13 mouse cellular contexts compared by ENCODE assay signal in the genomic region with DNA sequence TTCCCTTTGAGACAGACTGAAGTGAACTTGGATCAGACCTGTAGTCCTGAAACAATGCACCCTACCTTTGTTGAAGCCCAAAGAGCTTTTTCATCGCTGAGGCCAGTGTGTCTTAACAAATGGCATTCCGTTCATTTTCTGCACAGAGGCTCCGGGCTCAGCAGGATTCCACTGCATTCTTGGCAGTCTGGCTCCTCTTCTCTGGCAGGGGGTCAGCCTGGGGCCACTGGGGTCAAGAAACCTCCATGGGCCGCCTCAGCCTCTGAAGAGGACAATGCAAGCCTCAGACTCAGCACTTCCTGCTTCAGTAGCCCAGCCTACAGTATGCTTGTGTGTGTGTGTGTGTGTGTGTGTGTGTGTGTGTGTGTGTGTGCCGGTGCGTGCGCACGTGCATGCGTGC. TPM values are rescaled to one million over a fixed set of nuclear protein-coding genes. Genes with fewer than 3 reads are reported as not detected.
A peak's percentile ranks its signal among the peaks of the same experiment; 100 is the strongest.
DNase-seq lines count a peak whose midpoint lies in the region; ATAC-seq and TF ChIP-seq lines count a peak whose summit lies in the region.
"Had no signal": no experiment of that assay in that cellular context is flagged by ENCODE, and none has a peak within 500 bp of the region (broad histone marks: within the 10 kb centered on the region; RNA-seq: fewer than 3 reads in every experiment).

No protein-coding gene starts in this region.

- no peak for DNase-seq in hindbrain, postnatal 0 days (ENCODE audit: low spot score)
- no peak for DNase-seq in hindbrain, embryonic 14.5 days (ENCODE audit: low spot score)
- DNase-seq in 3T3-L1 (ENCODE audit: low read depth, low spot score) (peak; percentile 4), R1 (ENCODE audit: low read depth, low spot score) (peak; percentile 54)
- peak; percentile 30 to 35 for DNase-seq in kidney, adult 8-10 months
- DNase-seq in frontal cortex, postnatal 36 days (ENCODE audit: low spot score in 2 of 2), result no peak
- DNase-seq: thymus, postnatal 4 days had no signal

- no peak for TF ChIP-seq CTCF in hindbrain, postnatal 0 days (IDR thresholded peaks at IDR 0.05; ENCODE audit: low read depth)

- 0 out of 2 replicates have a peak, but pooled peaks have one; percentile 45 for ATAC-seq in hindbrain, postnatal 0 days
- ATAC-seq in hindbrain, embryonic 14.5 days (ENCODE audit: low FRiP score), result no peak
- ATAC-seq in monocyte, adult 5-6 weeks (replicated peaks; ENCODE audit: insufficient number of reproducible peaks, low FRiP score, low TSS enrichment, poor library complexity, severe bottlenecking), result no peak
- ATAC-seq: intestine, postnatal 0 days had no signal

- H3K27ac ChIP-seq in hindbrain, postnatal 0 days, result no peak overlapping the region
- H3K27ac ChIP-seq in hindbrain, embryonic 14.5 days, result no peak overlapping the region
- H3K27ac ChIP-seq: limb, embryonic 15.5 days had no signal

- H3K4me2 ChIP-seq in hindbrain, postnatal 0 days (ENCODE audit: low read depth, low read length), result no peak overlapping the region
- H3K4me2 ChIP-seq in hindbrain, embryonic 14.5 days (replicated peaks), result no peak overlapping the region
- H3K4me2 ChIP-seq: limb, embryonic 15.5 days had no signal

- H3K27me3 ChIP-seq in hindbrain, postnatal 0 days (ENCODE audit: insufficient read depth, low read length), result no peaks in the 10 kb centered on the region
- H3K27me3 ChIP-seq in hindbrain, embryonic 14.5 days (ENCODE audit: control insufficient read depth, insufficient read depth, low read length), result no peaks in the 10 kb centered on the region
- H3K27me3 ChIP-seq: limb, embryonic 15.5 days had no signal

- no peaks in the 10 kb centered on the region for H3K36me3 ChIP-seq in hindbrain, postnatal 0 days (ENCODE audit: insufficient read depth, low read length)
- H3K36me3 ChIP-seq in hindbrain, embryonic 14.5 days (replicated peaks; ENCODE audit: control insufficient read depth, insufficient read depth), result no peaks in the 10 kb centered on the region
- H3K36me3 ChIP-seq: limb, embryonic 15.5 days had no signal

- H3K4me1 ChIP-seq in hindbrain, postnatal 0 days (ENCODE audit: insufficient read depth, low read length), result no peaks in the 10 kb centered on the region
- no peaks in the 10 kb centered on the region for H3K4me1 ChIP-seq in hindbrain, embryonic 14.5 days (replicated peaks; ENCODE audit: control insufficient read depth, insufficient read depth, low read length)
- H3K4me1 ChIP-seq: limb, embryonic 15.5 days had no signal

- H3K9me3 ChIP-seq in hindbrain, postnatal 0 days (ENCODE audit: low read length), result no peaks in the 10 kb centered on the region
- no peaks in the 10 kb centered on the region for H3K9me3 ChIP-seq in hindbrain, embryonic 14.5 days (ENCODE audit: control insufficient read depth, low read length)
- H3K9me3 ChIP-seq: limb, embryonic 15.5 days had no signal

- no peak overlapping the region for H3K9ac ChIP-seq in hindbrain, postnatal 0 days (replicated peaks; ENCODE audit: low read length)
- no peak overlapping the region for H3K9ac ChIP-seq in hindbrain, embryonic 14.5 days
- H3K9ac ChIP-seq: limb, embryonic 15.5 days had no signal

- 61% methylated on average over 9 of the region's 9 CpGs for WGBS in hindbrain, postnatal 0 days
- WGBS in hindbrain, embryonic 14.5 days, result 48% methylated on average over 5 of the region's 9 CpGs

- H3K4me3 ChIP-seq in hindbrain, postnatal 0 days (ENCODE audit: low read length), result no peak overlapping the region
- H3K4me3 ChIP-seq in hindbrain, embryonic 14.5 days (replicated peaks; ENCODE audit: low read length), result no peak overlapping the region
- H3K4me3 ChIP-seq: limb, embryonic 15.5 days had no signal

RNA-seq across cellular contexts. Expression of gene 1700080O16Rik, which starts 45.1 kb away (rescaled TPM):
- not detected in 2 replicates for total RNA-seq in hindbrain, postnatal 0 days (2014; rRNA removed)
- polyA plus RNA-seq in hindbrain, postnatal 0 days (2015; fragmentation: Nextera tagmentation; extraction: Ambion mirVana), result not detected in 2 replicates
- polyA plus RNA-seq in hindbrain, embryonic 14.5 days (2014; fragmentation: Nextera tagmentation; extraction: Ambion mirVana), result not detected in 2 replicates
- total RNA-seq in monocyte, adult 5-6 weeks (2017), result not detected in 3 replicates
- total RNA-seq: gastrocnemius, postnatal 36 days; MEL had no signal
- polyA plus RNA-seq: cortical plate, adult 2 months; intestine, postnatal 0 days; limb, embryonic 15.5 days had no signal

Comparison
In these comparisons a context has a peak if more than half of its experiments do, and no peak if none do; other contexts are left out.
1. DNase-seq: peak in 3T3-L1 (single experiment), R1 (single experiment) and kidney, adult 8-10 months (2 of 2); none in hindbrain, postnatal 0 days (single experiment), hindbrain, embryonic 14.5 days (single experiment) and frontal cortex, postnatal 36 days (0 of 2).